Mouse (Mus musculus): ENCODE results near the gene Ythdf1. TPM values are rescaled to one million over a fixed set of nuclear protein-coding genes. Genes with fewer than 3 reads are reported as not detected.

The Ythdf1 gene
- polyA plus RNA-seq, 1 experiment from 2014 or later, result 62.6 TPM

DNA sequence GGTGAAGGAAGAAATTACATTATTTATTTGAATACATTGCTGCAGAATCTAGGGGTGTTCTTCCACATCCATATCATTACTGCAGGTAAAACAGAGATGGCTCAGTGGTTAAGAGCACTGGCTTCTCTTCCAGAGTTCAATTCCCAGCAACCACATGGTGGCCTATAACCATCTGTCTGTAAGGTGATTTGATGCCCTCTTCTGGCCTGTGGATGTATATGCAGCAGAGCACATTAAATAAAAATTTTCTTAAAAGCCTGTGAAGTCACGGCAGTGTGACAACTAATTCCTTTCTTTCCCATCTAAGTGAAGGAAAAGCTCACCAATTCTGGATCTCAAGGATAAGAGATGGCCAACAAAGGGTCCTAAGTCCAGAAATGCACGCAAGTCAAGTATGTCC lies 18.7 kb downstream of the Ythdf1 start:
- Histone ChIP-seq H3K9me3 (no peaks in the 10 kb centered on the region), H3K4me3 (replicated peaks) (no peak overlapping the region), H3K36me3 (replicated peaks) (peaks cover 27% of the 10 kb centered on the region; the same call in 1 of the 2 replicates), H3K27me3 (no peaks in the 10 kb centered on the region), H3K9ac (no peak overlapping the region), H3K4me1 (peaks cover 22% of the 10 kb centered on the region), H3K4me2 (no peak overlapping the region), H3K27ac (no peak overlapping the region)
- ATAC-seq (ENCODE audit: low FRiP score), result peak; percentile 36; the same call in 1 of the 2 replicates
- 32% methylated on average over 2 of the region's 2 CpGs for WGBS

GRCm38 (mm10) chr2:180897857-180898256 lies 22.9 kb downstream of the Ythdf1 start:
- 84% methylated on average over 6 of the region's 6 CpGs for WGBS
- no peak for ATAC-seq (ENCODE audit: low FRiP score)
- 0 out of 2 replicates have a peak, but pooled peaks cover 12% of the 10 kb centered on the region for H3K27me3 ChIP-seq

DNA sequence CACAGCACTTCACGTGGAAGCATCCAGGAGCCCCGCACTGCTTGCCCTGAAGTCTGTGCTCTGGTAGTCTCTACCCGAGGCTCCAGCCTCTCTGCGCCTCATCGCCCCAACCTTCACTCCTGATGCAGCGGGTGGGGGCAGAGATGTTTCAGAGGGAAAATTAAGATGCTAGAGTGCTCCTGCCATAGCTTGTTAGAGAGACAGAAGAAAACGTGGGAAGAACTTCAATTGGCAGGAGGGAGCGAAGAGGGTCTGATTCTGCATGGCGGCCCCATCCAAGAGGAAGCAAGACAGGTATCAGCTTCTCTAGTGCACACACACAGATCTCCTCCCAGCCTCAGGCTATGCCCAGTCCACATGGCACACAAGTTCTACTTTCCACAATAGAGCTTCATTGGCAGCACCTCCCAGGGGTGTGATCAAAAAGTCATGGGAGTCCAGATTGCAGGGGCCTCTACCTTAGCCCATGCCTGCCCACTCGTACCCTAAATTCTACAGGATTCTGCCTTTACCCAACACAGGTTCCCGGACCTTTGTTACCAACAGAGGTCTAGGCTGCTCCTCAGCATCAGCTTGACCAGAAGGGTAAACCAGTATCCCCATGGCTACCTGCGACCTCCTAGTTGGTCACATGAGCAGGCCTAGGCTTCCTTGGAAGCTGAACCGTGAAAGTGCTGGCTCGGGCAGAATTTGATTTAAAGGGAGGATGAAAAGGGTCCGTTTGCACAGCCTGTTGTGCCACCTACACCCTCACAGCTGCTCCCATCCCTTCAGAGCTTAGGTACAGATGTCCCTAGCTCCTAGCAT lies 23.7 kb downstream of the Ythdf1 start:
- ATAC-seq (ENCODE audit: low FRiP score), result no peak
- H3K36me3 ChIP-seq (replicated peaks), result no peaks in the 10 kb centered on the region
- peaks cover 42% of the 10 kb centered on the region for H3K4me1 ChIP-seq
- H3K9me3 ChIP-seq, result no peaks in the 10 kb centered on the region
- H3K4me2 ChIP-seq, result no peak overlapping the region
- 0 out of 2 replicates have a peak, but pooled peaks cover 14% of the 10 kb centered on the region for H3K27me3 ChIP-seq
- no peak overlapping the region for H3K9ac ChIP-seq
- no peak overlapping the region for H3K4me3 ChIP-seq (replicated peaks)
- WGBS, result 72% methylated on average over 15 of the region's 15 CpGs
- peak overlapping the region; percentile 99 for H3K27ac ChIP-seq

More at GRCm38 (mm10) chr2:180897857-180898256, 22.9 kb downstream of the Ythdf1 start:
- Histone ChIP-seq H3K9ac (no peak overlapping the region), H3K4me1 (peaks cover 37% of the 10 kb centered on the region), H3K27ac (peak overlapping the region; percentile 99), H3K36me3 (replicated peaks) (no peaks in the 10 kb centered on the region), H3K4me2 (no peak overlapping the region), H3K9me3 (no peaks in the 10 kb centered on the region), H3K4me3 (replicated peaks) (no peak overlapping the region)

DNA sequence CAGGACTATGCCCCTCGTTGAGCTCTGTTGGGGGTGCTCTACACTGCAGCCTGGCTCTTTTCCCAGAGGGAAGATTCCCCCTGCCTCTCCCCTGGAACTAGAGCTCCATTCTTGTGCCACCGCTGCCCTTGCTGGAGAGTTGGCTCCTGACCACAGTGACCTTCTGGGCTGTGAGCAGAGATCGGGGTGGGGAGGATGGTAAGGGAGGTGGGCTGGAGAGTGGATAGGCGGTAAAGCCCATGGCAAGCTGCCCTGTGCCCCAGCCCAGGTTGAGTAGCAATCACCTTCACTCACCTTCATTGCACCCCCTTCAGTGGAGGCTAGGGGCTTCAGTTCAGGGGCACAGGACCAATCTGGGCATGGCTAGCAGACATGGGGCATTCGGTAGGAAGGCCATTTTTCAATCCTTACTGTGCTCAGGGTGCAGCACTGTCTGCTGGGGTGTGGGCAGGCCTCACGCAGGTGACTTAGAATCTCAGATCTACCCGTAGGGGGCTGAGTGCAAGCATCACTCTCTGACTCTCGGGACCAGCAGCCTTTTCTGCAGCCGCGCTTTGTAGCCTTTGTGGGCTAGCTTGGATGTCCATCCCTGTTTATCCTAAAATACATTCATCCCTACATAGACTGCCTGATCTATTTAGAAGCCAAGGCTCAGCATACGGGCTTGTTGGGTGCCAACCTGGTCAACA lies 24.8 kb downstream of the Ythdf1 start:
- peak overlapping the region; percentile 99 for H3K27ac ChIP-seq
- H3K4me2 ChIP-seq, result peak overlapping the region; percentile 68
- H3K9me3 ChIP-seq, result no peaks in the 10 kb centered on the region
- peaks cover 23% of the 10 kb centered on the region; the same call in 1 of the 2 replicates for H3K27me3 ChIP-seq
- H3K4me1 ChIP-seq, result peaks cover 52% of the 10 kb centered on the region
- peak overlapping the region; percentile 97; the same call in 1 of the 2 replicates for H3K9ac ChIP-seq
- peak overlapping the region; percentile 90; the same call in 1 of the 2 replicates for H3K4me3 ChIP-seq (replicated peaks)
- ATAC-seq (ENCODE audit: low FRiP score), result no peak
- WGBS, result 78% methylated on average over 11 of the region's 11 CpGs
- no peaks in the 10 kb centered on the region for H3K36me3 ChIP-seq (replicated peaks)

DNA sequence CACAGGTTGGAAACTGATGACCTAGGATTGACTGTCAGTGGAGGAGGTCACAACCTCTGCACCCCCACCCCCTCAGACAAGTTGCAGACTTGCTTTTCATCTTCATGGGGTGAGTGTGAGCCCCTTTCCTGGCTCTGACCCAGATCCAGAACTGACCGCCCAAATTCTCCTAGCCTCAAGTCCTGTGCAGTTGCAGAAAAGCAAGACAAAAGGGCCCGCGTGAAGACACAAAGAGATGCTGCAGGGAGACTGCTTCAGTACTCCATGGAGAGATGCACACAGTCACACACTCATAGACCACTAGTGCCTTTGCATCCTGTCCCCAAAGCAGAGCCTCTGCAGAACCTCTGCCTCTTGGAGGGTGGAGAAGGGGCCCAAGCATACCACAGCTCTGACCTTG lies 25.4 kb downstream of the Ythdf1 start:
- Histone ChIP-seq H3K4me2 (peak overlapping the region; percentile 68), H3K27ac (peak overlapping the region; percentile 99), H3K36me3 (replicated peaks) (no peaks in the 10 kb centered on the region), H3K9me3 (no peaks in the 10 kb centered on the region), H3K9ac (peak overlapping the region; percentile 97), H3K4me1 (peaks cover 59% of the 10 kb centered on the region), H3K27me3 (peaks cover 27% of the 10 kb centered on the region; the same call in 1 of the 2 replicates), H3K4me3 (replicated peaks) (peak overlapping the region; percentile 90)
- ATAC-seq (ENCODE audit: low FRiP score), result no peak
- 70% methylated on average over 3 of the region's 3 CpGs for WGBS

DNA sequence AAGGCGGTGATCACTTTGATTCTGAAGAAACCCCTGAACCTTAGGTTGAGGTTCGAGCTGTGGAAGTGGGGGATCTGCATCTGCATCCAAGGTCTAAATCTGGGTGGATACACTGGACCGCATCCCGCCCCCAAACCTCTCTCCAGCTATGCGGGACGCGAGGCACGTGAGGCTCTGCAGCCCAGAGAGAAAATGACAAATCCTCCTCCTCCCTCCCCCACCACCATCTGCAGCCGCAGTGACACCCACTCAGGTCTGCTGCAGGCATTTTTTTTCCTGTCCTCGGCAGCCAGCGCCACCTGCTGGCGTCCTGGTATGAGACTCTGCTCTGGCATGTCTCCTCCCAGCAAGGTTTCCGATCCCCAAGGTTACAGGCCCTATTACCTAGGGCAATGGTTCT lies 26.0 kb downstream of the Ythdf1 start:
- H3K4me2 ChIP-seq, result peak overlapping the region; percentile 68
- ATAC-seq (ENCODE audit: low FRiP score), result peak; percentile 62
- no peaks in the 10 kb centered on the region for H3K36me3 ChIP-seq (replicated peaks)
- H3K9me3 ChIP-seq, result no peaks in the 10 kb centered on the region
- peak overlapping the region; percentile 90 for H3K4me3 ChIP-seq (replicated peaks)
- peak overlapping the region; percentile 99 for H3K27ac ChIP-seq
- under 1% methylated on average over 13 of the region's 13 CpGs for WGBS
- H3K27me3 ChIP-seq, result peaks cover 32% of the 10 kb centered on the region; the same call in 1 of the 2 replicates
- peaks cover 65% of the 10 kb centered on the region for H3K4me1 ChIP-seq
- H3K9ac ChIP-seq, result peak overlapping the region; percentile 97

DNA sequence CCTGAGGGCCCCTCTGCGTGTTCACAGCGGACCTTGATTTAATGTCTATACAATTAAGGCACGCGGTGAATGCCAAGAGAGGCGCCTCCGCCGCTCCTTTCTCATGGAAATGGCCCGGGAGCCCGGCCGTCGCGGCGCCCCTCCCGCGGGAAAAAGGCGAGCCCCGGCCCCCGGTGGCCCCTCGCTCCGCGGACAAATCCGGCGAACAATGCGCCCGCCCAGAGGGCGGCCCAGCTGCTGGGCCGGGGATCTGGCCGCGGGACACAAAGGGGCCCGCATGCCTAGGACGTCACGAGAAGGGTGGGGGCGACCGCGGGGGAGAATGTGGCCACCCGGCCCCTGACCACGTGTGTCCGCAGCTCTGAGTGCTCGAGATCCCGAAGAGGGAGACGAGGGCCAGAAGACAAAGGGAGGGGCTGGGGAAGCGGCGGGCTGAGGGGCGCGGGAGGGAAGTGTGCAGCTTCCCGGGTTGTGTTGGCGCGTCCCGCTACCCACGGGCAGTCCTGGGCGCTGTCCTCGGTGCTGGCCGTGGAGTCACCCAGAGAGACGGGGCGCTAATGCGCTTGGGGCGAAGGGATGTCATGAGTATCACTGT lies 26.6 kb downstream of the Ythdf1 start:
- peak overlapping the region; percentile 97 for H3K9ac ChIP-seq
- no peaks in the 10 kb centered on the region for H3K9me3 ChIP-seq
- H3K27me3 ChIP-seq, result peaks cover 32% of the 10 kb centered on the region; the same call in 1 of the 2 replicates
- peak; percentile 64 for ATAC-seq (ENCODE audit: low FRiP score)
- H3K4me2 ChIP-seq, result peak overlapping the region; percentile 68
- no peaks in the 10 kb centered on the region for H3K36me3 ChIP-seq (replicated peaks)
- H3K27ac ChIP-seq, result peak overlapping the region; percentile 99
- under 1% methylated on average over 55 of the region's 57 CpGs for WGBS
- peaks cover 70% of the 10 kb centered on the region for H3K4me1 ChIP-seq
- peak overlapping the region; percentile 90 for H3K4me3 ChIP-seq (replicated peaks)

- peak; percentile 31 for ATAC-seq (ENCODE audit: low FRiP score)
- Histone ChIP-seq H3K27me3 (peaks cover 32% of the 10 kb centered on the region; the same call in 1 of the 2 replicates), H3K4me1 (peaks cover 74% of the 10 kb centered on the region), H3K9ac (peak overlapping the region; percentile 97), H3K27ac (peak overlapping the region; percentile 99), H3K36me3 (replicated peaks) (no peaks in the 10 kb centered on the region), H3K4me3 (replicated peaks) (peak overlapping the region; percentile 90), H3K4me2 (peak overlapping the region; percentile 68), H3K9me3 (no peaks in the 10 kb centered on the region)
- WGBS, result under 1% methylated on average over 40 of the region's 50 CpGs
Measured at GRCm38 (mm10) chr2:180893537-180894028, 27.2 kb downstream of the Ythdf1 start.

GRCm38 (mm10) chr2:180892841-180893521 lies 27.8 kb downstream of the Ythdf1 start:
- H3K9me3 ChIP-seq, result no peaks in the 10 kb centered on the region
- peak overlapping the region; percentile 97 for H3K9ac ChIP-seq
- H3K27me3 ChIP-seq, result peaks cover 32% of the 10 kb centered on the region; the same call in 1 of the 2 replicates
- no peaks in the 10 kb centered on the region for H3K36me3 ChIP-seq (replicated peaks)
- 0% methylated on average over 80 of the region's 97 CpGs for WGBS
- H3K4me3 ChIP-seq (replicated peaks), result peak overlapping the region; percentile 90
- peaks cover 77% of the 10 kb centered on the region for H3K4me1 ChIP-seq
- peak overlapping the region; percentile 68 for H3K4me2 ChIP-seq
- peak overlapping the region; percentile 99 for H3K27ac ChIP-seq
- peak; percentile 28 for ATAC-seq (ENCODE audit: low FRiP score)

DNA sequence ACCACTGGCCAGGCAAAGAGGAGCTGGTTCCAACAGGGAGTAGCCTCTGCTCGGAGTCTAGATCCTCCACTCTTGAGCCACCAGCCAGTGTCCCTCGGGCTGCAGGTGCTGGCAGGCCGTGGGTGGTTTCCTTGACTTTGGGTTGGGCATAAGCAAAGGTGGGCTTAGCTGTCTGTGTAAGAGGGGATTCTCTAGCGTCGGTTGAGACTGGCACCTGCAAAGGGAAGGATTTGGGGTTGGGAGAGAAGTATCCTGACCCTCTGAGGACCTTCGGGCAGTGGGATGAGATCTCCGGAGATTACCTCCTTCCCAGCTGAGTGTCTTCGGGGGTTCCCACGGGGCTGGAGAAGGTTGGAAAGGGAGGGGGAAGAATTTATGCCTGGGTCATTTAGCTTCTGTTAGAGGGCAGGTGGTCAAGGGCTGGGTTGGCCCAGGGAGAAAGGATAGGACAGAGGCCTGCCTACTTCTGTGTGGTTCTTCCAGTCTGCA lies 28.9 kb downstream of the Ythdf1 start:
- peak overlapping the region; percentile 99 for H3K27ac ChIP-seq
- peak overlapping the region; percentile 68 for H3K4me2 ChIP-seq
- 4% methylated on average over 9 of the region's 9 CpGs for WGBS
- H3K9ac ChIP-seq, result peak overlapping the region; percentile 97
- peaks cover 77% of the 10 kb centered on the region for H3K4me1 ChIP-seq
- peak overlapping the region; percentile 90 for H3K4me3 ChIP-seq (replicated peaks)
- H3K36me3 ChIP-seq (replicated peaks), result no peaks in the 10 kb centered on the region
- H3K27me3 ChIP-seq, result peaks cover 32% of the 10 kb centered on the region; the same call in 1 of the 2 replicates
- H3K9me3 ChIP-seq, result no peaks in the 10 kb centered on the region
- ATAC-seq (ENCODE audit: low FRiP score), result no peak

GRCm38 (mm10) chr2:180891075-180891834 lies 29.5 kb downstream of the Ythdf1 start:
- under 1% methylated on average over 37 of the region's 37 CpGs for WGBS
- H3K27me3 ChIP-seq, result peaks cover 32% of the 10 kb centered on the region; the same call in 1 of the 2 replicates
- H3K9me3 ChIP-seq, result no peaks in the 10 kb centered on the region
- H3K4me1 ChIP-seq, result peaks cover 77% of the 10 kb centered on the region
- no peaks in the 10 kb centered on the region; the same call in 1 of the 2 replicates for H3K36me3 ChIP-seq (replicated peaks)
- H3K4me3 ChIP-seq (replicated peaks), result peak overlapping the region; percentile 90
- H3K9ac ChIP-seq, result peak overlapping the region; percentile 97
- no peak for ATAC-seq (ENCODE audit: low FRiP score)
- peak overlapping the region; percentile 68 for H3K4me2 ChIP-seq
- H3K27ac ChIP-seq, result peak overlapping the region; percentile 99
